Mouse (Mus musculus) forebrain, embryonic 11.5 days (tissue): ENCODE data around the gene Msl1. TPM values are rescaled to one million over a fixed set of nuclear protein-coding genes. Genes with fewer than 3 reads are reported as not detected.
A peak's percentile ranks its signal among the peaks of the same experiment; 100 is the strongest.

Experiments used
- ATAC-seq: fragments of 200-750 bp; cut with Nextera tagmentation; replicated peaks from 2 replicates; pipeline ENCODE4 v1.8.0; 2017; ENCODE audit warnings: moderate TSS enrichment; ENCODE audit not compliant: low FRiP score
- DNase-seq: peaks from one replicate; pipeline ENCODE4 v3.0.0-alpha.2; 2017; ENCODE audit warnings: low spot score
- H3K27ac ChIP-seq: fragments of 300-500 bp; sonication (generic); 2 replicates; pipeline ENCODE4 v1.5.1; 2014; ENCODE audit warnings: low read depth, low read length
- H3K27me3 ChIP-seq: fragments of 300-500 bp; sonication (generic); 2 replicates; pipeline ENCODE4 v1.6.1; 2014; ENCODE audit warnings: mild to moderate bottlenecking, low read length, mixed read lengths; ENCODE audit not compliant: control insufficient read depth, insufficient read depth
- H3K36me3 ChIP-seq: fragments of 300-500 bp; sonication (generic); 2 replicates; pipeline ENCODE4 v1.6.1; 2014; ENCODE audit warnings: mild to moderate bottlenecking, low read length, moderate library complexity, mixed read lengths; ENCODE audit not compliant: control insufficient read depth, insufficient read depth
- H3K4me1 ChIP-seq: fragments of 300-500 bp; sonication (generic); replicated peaks from 2 replicates; pipeline ENCODE4 v1.6.1; 2014; ENCODE audit warnings: low read length, mixed read lengths; ENCODE audit not compliant: control insufficient read depth, insufficient read depth
- H3K4me2 ChIP-seq: fragments of 300-500 bp; sonication (generic); 2 replicates; pipeline ENCODE4 v1.6.1; 2014; ENCODE audit warnings: low read depth, mild to moderate bottlenecking, low read length, moderate library complexity, mixed read lengths; ENCODE audit not compliant: severe bottlenecking
- H3K4me3 ChIP-seq: fragments of 300-500 bp; sonication (generic); 2 replicates; pipeline ENCODE4 v1.5.1; 2014; ENCODE audit warnings: low read depth, low read length
- H3K9ac ChIP-seq: fragments of 300-500 bp; sonication (generic); 2 replicates; pipeline ENCODE4 v1.6.1; 2014; ENCODE audit warnings: low read length
- H3K9me3 ChIP-seq: fragments of 300-500 bp; sonication (generic); 2 replicates; pipeline ENCODE4 v1.6.1; 2016; ENCODE audit warnings: low read length, mixed read lengths; ENCODE audit not compliant: control insufficient read depth
- WGBS: fragments of 180-500 bp; shearing (Covaris S2); extraction: QIAGEN DNeasy Blood & Tissue Kit; methylation state at CpG from one replicate; pipeline ENCODE4 v1.1.7; 2014; 5-methylcytosine and 5-hydroxymethylcytosine counted together
- polyA plus RNA-seq: library from polyadenylated mRNA; unstranded; fragments of >200 nt; fragmentation: Nextera tagmentation; extraction: Ambion mirVana; gene quantifications from 2 replicates; pipeline ENCODE4 v1.2.1, GENCODE M21; 2014

Gene Msl1
- polyA plus RNA-seq, 1 experiment from 2014 or later, result 24.0 TPM

GRCm38 (mm10) chr11:98846016-98846415 lies 50.7 kb downstream of the Msl1 start:
- WGBS, result 58% methylated on average over 13 of the region's 13 CpGs
- no peaks in the 10 kb centered on the region; the same call in 1 of the 2 replicates for H3K27me3 ChIP-seq
- peaks cover 11% of the 10 kb centered on the region; the same call in 1 of the 2 replicates for H3K4me1 ChIP-seq
- no peak overlapping the region for H3K9ac ChIP-seq
- no peaks in the 10 kb centered on the region for H3K9me3 ChIP-seq
- H3K36me3 ChIP-seq, result no peaks in the 10 kb centered on the region
- ATAC-seq, result no peak
- H3K27ac ChIP-seq, result no peak overlapping the region
- no peak overlapping the region for H3K4me3 ChIP-seq
- DNase-seq, result no peak
- no peak overlapping the region for H3K4me2 ChIP-seq

DNA sequence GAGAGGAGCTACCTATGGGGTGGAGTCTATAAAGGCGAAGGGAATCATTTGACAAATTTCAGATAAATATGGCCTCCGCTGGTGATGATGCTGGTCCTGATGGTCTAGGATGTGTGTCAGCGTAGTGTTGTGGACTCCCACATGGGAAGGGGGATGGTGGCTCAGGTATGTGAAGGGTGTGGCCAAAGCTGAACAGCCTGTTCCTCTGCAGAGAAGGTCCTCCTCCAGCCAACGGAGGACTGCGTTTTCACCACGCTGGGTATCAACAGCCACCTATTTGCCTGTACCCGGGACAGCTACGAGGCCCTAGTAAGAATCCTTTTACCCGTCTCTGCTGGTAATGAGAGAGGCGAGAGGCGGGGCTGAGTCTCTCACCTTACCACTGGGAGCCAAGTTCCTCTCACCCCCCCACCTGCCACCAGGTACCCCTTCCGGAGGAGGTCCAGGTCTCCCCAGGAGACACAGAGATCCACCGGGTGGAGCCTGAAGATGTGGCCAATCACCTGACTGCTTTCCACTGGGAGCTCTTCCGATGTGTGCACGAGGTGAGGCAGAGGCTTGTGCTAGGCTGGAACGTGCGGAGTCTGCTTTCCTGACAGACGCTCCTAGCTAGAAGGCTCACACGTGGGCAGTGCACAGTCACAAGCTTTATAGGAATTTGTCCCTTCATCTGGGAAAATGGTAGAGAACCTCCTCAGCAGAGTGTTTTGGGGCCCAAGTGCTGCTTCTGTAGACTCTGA lies 51.7 kb downstream of the Msl1 start:
- Histone ChIP-seq H3K9me3 (no peaks in the 10 kb centered on the region), H3K36me3 (no peaks in the 10 kb centered on the region), H3K4me3 (no peak overlapping the region), H3K9ac (no peak overlapping the region), H3K4me2 (no peak overlapping the region), H3K27ac (no peak overlapping the region), H3K27me3 (no peaks in the 10 kb centered on the region; the same call in 1 of the 2 replicates), H3K4me1 (peaks cover 11% of the 10 kb centered on the region; the same call in 1 of the 2 replicates)
- 67% methylated on average over 19 of the region's 19 CpGs for WGBS
- DNase-seq (no peak), ATAC-seq (no peak)

DNA sequence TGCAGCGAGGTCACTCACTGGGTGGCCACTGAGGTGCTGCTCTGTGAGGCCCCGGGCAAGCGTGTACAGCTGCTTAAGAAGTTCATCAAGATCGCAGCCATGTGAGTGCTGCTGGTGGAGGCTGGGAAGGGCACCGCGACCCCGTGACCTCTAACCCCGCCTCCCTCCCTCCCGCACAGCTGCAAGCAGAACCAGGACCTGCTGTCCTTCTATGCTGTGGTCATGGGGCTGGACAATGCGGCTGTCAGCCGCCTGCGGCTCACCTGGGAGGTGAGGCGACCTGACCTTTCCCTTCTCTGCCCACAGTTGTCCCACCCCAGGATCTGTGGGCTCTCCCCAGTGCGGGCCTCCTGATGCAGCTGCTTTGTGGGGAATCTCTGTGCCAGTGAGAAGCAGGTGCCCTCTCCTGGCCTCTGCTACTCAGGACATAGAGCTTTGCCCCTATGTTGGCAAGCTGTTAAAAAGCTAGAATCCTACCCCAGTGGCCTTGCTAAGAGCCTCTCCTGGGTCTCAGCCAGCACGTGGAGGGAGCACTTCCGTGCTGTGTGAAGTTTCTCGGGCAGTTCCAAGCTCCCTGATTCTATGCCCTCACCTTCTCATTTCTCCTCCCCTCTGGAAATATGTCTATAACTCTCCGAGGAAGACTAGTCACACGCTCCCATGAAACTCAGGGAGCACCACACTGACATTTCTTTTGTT lies 54.0 kb downstream of the Msl1 start:
- Histone ChIP-seq H3K4me2 (no peak overlapping the region), H3K9me3 (no peaks in the 10 kb centered on the region), H3K27ac (no peak overlapping the region), H3K27me3 (no peaks in the 10 kb centered on the region; the same call in 1 of the 2 replicates), H3K36me3 (no peaks in the 10 kb centered on the region), H3K9ac (no peak overlapping the region), H3K4me1 (peaks cover 11% of the 10 kb centered on the region; the same call in 1 of the 2 replicates), H3K4me3 (no peak overlapping the region)
- ATAC-seq (0 out of 2 replicates have a peak, but pooled peaks have one; percentile 21), DNase-seq (no peak)
- WGBS, result 8% methylated on average over 19 of the region's 19 CpGs

DNA sequence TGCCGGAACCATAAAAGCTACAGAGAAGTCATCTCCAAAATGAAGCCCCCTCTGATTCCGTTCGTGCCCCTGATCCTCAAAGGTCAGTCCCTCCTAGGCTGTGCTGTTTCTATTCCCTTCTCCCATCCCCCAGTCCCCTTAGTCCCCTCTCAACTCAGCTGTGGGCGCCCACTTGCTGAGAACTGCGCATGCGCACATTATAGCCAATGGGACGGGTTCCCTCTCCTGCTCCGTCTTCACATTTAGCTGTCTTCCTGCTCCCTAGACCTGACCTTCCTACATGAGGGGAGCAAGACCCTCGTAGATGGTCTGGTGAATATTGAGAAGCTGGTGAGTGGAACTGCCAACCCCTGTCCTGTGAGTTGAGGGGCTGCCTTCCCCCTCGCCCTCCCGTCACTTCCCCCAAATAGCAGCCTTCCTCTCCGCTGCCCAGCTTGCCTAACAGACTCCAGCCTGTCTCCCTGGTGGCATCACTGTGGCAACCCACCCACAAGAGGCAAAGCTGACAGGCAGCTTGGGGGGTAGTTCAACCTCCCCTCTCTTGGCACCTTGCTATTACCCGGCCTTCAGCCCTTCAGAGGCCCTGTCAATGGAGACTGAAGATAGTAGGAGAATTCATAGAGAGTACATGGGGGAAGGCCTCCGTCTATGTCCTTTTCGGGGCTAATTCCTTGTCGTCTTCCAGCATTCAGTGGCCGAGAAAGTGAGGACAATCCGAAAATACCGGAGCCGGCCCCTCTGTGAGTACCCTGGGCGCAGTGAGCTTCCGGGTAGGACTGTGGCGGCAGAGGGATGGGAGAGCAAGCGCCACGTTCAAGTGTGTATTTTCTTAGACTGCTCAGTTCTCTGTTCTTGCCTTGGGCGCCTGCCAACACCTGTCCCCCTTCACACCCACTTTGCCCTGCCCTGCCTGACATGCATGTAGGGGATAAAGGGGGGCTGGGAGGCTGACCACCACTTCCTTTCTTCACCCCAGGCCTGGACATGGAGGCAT lies 55.1 kb downstream of the Msl1 start:
- no peaks in the 10 kb centered on the region for H3K36me3 ChIP-seq
- peak overlapping the region; percentile 3; the same call in 1 of the 2 replicates for H3K9ac ChIP-seq
- H3K4me3 ChIP-seq, result no peak overlapping the region
- 70% methylated on average over 26 of the region's 26 CpGs for WGBS
- no peaks in the 10 kb centered on the region; the same call in 1 of the 2 replicates for H3K27me3 ChIP-seq
- H3K4me1 ChIP-seq, result peaks cover 11% of the 10 kb centered on the region; the same call in 1 of the 2 replicates
- H3K4me2 ChIP-seq, result no peak overlapping the region
- no peak overlapping the region for H3K27ac ChIP-seq
- no peak for DNase-seq
- no peak for ATAC-seq
- H3K9me3 ChIP-seq, result no peaks in the 10 kb centered on the region

DNA sequence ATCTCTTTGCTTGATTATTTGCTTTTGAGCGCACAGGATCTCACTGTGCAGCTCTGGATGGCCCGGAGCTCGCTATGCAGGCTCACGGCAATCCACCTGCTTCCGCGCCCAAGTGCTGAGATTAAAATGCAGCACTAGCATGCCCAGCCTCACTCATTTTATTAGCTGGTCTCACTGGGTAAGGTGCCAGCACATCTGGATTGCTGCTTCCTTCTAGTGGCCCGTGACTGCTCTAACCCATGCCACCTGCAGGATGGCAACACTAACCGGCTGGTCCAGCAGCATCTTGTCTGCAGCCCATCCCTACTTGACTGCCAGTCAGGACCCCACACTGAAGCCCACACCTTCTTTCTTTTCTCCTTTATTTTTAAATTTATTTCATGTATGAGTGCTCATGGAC lies 58.8 kb downstream of the Msl1 start:
- H3K4me3 ChIP-seq, result no peak overlapping the region
- no peak for DNase-seq
- H3K27ac ChIP-seq, result no peak overlapping the region
- 90% methylated on average over 8 of the region's 8 CpGs for WGBS
- no peak for ATAC-seq
- no peak overlapping the region for H3K4me2 ChIP-seq
- peaks cover 9% of the 10 kb centered on the region; the same call in 1 of the 2 replicates for H3K4me1 ChIP-seq
- no peaks in the 10 kb centered on the region for H3K9me3 ChIP-seq
- no peaks in the 10 kb centered on the region for H3K36me3 ChIP-seq
- no peaks in the 10 kb centered on the region; the same call in 1 of the 2 replicates for H3K27me3 ChIP-seq
- H3K9ac ChIP-seq, result no peak overlapping the region

- no peak overlapping the region for H3K9ac ChIP-seq
- no peaks in the 10 kb centered on the region for H3K9me3 ChIP-seq
- 92% methylated on average over 2 of the region's 2 CpGs for whole genome bisulfite sequencing
- peaks cover 4% of the 10 kb centered on the region; the same call in 1 of the 2 replicates for H3K4me1 ChIP-seq
- no peak for DNase-seq
- H3K4me2 ChIP-seq, result no peak overlapping the region
- no peak overlapping the region for H3K4me3 ChIP-seq
- ATAC-seq, result no peak
- H3K36me3 ChIP-seq, result no peaks in the 10 kb centered on the region
- no peak overlapping the region for H3K27ac ChIP-seq
- H3K27me3 ChIP-seq, result no peaks in the 10 kb centered on the region; the same call in 1 of the 2 replicates
Observed at GRCm38 (mm10) chr11:98854659-98855058, 59.3 kb downstream of the Msl1 start.
